In genomic region chr5:102742554-102743255, GRCm38 (mm10) we compare ENCODE assay signal across 23 mouse cellular contexts.
DNase-seq lines count a peak whose midpoint lies in the region; ATAC-seq and TF ChIP-seq lines count a peak whose summit lies in the region.
"Had no signal": no experiment of that assay in that cellular context is flagged by ENCODE, and none has a peak within 500 bp of the region (broad histone marks: within the 10 kb centered on the region; RNA-seq: fewer than 3 reads in every experiment).

No protein-coding gene starts in this region.

- peaks cover 11% of the 10 kb centered on the region; the same call in 1 of the 2 replicates for H3K4me1 ChIP-seq in embryonic facial prominence, embryonic 14.5 days (ENCODE audit: control insufficient read depth, insufficient read depth, low read length)
- no peaks in the 10 kb centered on the region for H3K4me1 ChIP-seq in embryonic facial prominence, embryonic 10.5 days
- peaks cover 22% of the 10 kb centered on the region for H3K4me1 ChIP-seq in kidney, embryonic 16.5 days (ENCODE audit: insufficient read depth, low read length)
- no peaks in the 10 kb centered on the region for H3K4me1 ChIP-seq in kidney, adult 2 months (ENCODE audit: control insufficient read depth, insufficient read depth, low read length)
- H3K4me1 ChIP-seq in lung, embryonic 15.5 days = peaks cover 15% of the 10 kb centered on the region; the same call in 1 of the 2 replicates
- H3K4me1 ChIP-seq in lung, adult 2 months (ENCODE audit: control insufficient read depth, insufficient read depth, low read length) = no peaks in the 10 kb centered on the region; the same call in 1 of the 2 replicates
- no peaks in the 10 kb centered on the region for H3K4me1 ChIP-seq in midbrain, embryonic 11.5 days (ENCODE audit: control insufficient read depth, insufficient read depth, low read length)
- no peaks in the 10 kb centered on the region for H3K4me1 ChIP-seq in midbrain, embryonic 13.5 days (replicated peaks)
- H3K4me1 ChIP-seq: hindbrain, embryonic 12.5 days had no signal

- 63% methylated on average over 5 of the region's 5 CpGs for WGBS in embryonic facial prominence, embryonic 14.5 days
- WGBS in embryonic facial prominence, embryonic 10.5 days = 79% methylated on average over 5 of the region's 5 CpGs
- WGBS in kidney, embryonic 16.5 days = 41% methylated on average over 5 of the region's 5 CpGs
- WGBS in kidney, adult 2 months = 58% methylated on average over 5 of the region's 5 CpGs
- 29% methylated on average over 5 of the region's 5 CpGs for WGBS in lung, embryonic 15.5 days
- WGBS in lung, adult 2 months = 45% methylated on average over 5 of the region's 5 CpGs
- WGBS in midbrain, embryonic 11.5 days = 70% methylated on average over 5 of the region's 5 CpGs
- 71% methylated on average over 5 of the region's 5 CpGs for WGBS in midbrain, embryonic 13.5 days

- H3K36me3 ChIP-seq in embryonic facial prominence, embryonic 14.5 days (ENCODE audit: control insufficient read depth, insufficient read depth, low read length) = no peaks in the 10 kb centered on the region
- H3K36me3 ChIP-seq in embryonic facial prominence, embryonic 10.5 days (replicated peaks) = no peaks in the 10 kb centered on the region
- H3K36me3 ChIP-seq in kidney, embryonic 16.5 days (ENCODE audit: insufficient read depth, low read length) = no peaks in the 10 kb centered on the region
- no peaks in the 10 kb centered on the region for H3K36me3 ChIP-seq in kidney, adult 2 months (ENCODE audit: control insufficient read depth, insufficient read depth, low read length)
- H3K36me3 ChIP-seq in lung, embryonic 15.5 days = no peaks in the 10 kb centered on the region
- no peaks in the 10 kb centered on the region for H3K36me3 ChIP-seq in midbrain, embryonic 11.5 days (ENCODE audit: control insufficient read depth, insufficient read depth, low read length)
- no peaks in the 10 kb centered on the region for H3K36me3 ChIP-seq in midbrain, embryonic 13.5 days
- H3K36me3 ChIP-seq: embryonic facial prominence, embryonic 15.5 days; hindbrain, embryonic 12.5 days had no signal

- no peaks in the 10 kb centered on the region for H3K27me3 ChIP-seq in embryonic facial prominence, embryonic 14.5 days (replicated peaks; ENCODE audit: control insufficient read depth, insufficient read depth, low read length)
- no peaks in the 10 kb centered on the region for H3K27me3 ChIP-seq in embryonic facial prominence, embryonic 10.5 days (replicated peaks; ENCODE audit: low read depth, poor library complexity, severe bottlenecking)
- no peaks in the 10 kb centered on the region for H3K27me3 ChIP-seq in kidney, embryonic 16.5 days (ENCODE audit: insufficient read depth, low read length)
- no peaks in the 10 kb centered on the region for H3K27me3 ChIP-seq in kidney, adult 2 months (replicated peaks; ENCODE audit: control insufficient read depth, insufficient read depth, low read length)
- H3K27me3 ChIP-seq in lung, embryonic 15.5 days = no peaks in the 10 kb centered on the region
- H3K27me3 ChIP-seq in midbrain, embryonic 11.5 days (ENCODE audit: control insufficient read depth, insufficient read depth, low read length) = no peaks in the 10 kb centered on the region
- H3K27me3 ChIP-seq in midbrain, embryonic 13.5 days = no peaks in the 10 kb centered on the region
- H3K27me3 ChIP-seq: embryonic facial prominence, embryonic 15.5 days; hindbrain, embryonic 12.5 days had no signal

- no peak for TF ChIP-seq CTCF in kidney, adult 2 months (conservative IDR thresholded peaks at IDR 0.05; ENCODE audit: insufficient read depth, insufficient read length, low read depth, low read length)
- no peak for TF ChIP-seq CTCF in lung, adult 2 months (IDR thresholded peaks at IDR 0.05; ENCODE audit: insufficient read depth, low read length)

- H3K4me3 ChIP-seq in embryonic facial prominence, embryonic 14.5 days (ENCODE audit: low read depth, low read length) = no peak overlapping the region
- H3K4me3 ChIP-seq in embryonic facial prominence, embryonic 10.5 days = no peak overlapping the region
- H3K4me3 ChIP-seq in kidney, embryonic 16.5 days (ENCODE audit: low read length) = no peak overlapping the region
- H3K4me3 ChIP-seq in kidney, adult 2 months (ENCODE audit: insufficient read depth, low read depth, low read length) = no peak overlapping the region
- no peak overlapping the region for H3K4me3 ChIP-seq in lung, embryonic 15.5 days
- no peak overlapping the region for H3K4me3 ChIP-seq in lung, adult 2 months (replicated peaks; ENCODE audit: extremely low read depth, low read depth, low read length)
- no peak overlapping the region for H3K4me3 ChIP-seq in midbrain, embryonic 11.5 days (ENCODE audit: low read depth, low read length)
- H3K4me3 ChIP-seq in midbrain, embryonic 13.5 days (replicated peaks) = no peak overlapping the region
- H3K4me3 ChIP-seq: embryonic facial prominence, embryonic 15.5 days; gastrocnemius, adult 2 months; hindbrain, embryonic 12.5 days had no signal

- peak; percentile 30; the same call in 1 of the 2 replicates for ATAC-seq in embryonic facial prominence, embryonic 14.5 days (ENCODE audit: low read depth)
- 0 out of 2 replicates have a peak, but pooled peaks have one; percentile 41 for ATAC-seq in kidney, embryonic 16.5 days (ENCODE audit: low FRiP score, low TSS enrichment)
- peak; percentile 37; the same call in 1 of the 2 replicates for ATAC-seq in lung, embryonic 15.5 days (ENCODE audit: borderline replicate concordance, extremely low read depth, low FRiP score, low TSS enrichment)
- no peak for ATAC-seq in midbrain, embryonic 11.5 days (ENCODE audit: low FRiP score)
- ATAC-seq in midbrain, embryonic 13.5 days = no peak
- ATAC-seq: activated CD4-positive, CD25-positive, alpha-beta regulatory T cell, adult 4 months; forebrain, embryonic 14.5 days; forebrain, postnatal 0 days had no signal

- no peak for TF ChIP-seq POLR2A in kidney, adult 2 months (IDR thresholded peaks at IDR 0.05; ENCODE audit: low read depth, low read length)
- no peak for TF ChIP-seq POLR2A in lung, adult 2 months (IDR thresholded peaks at IDR 0.05; ENCODE audit: borderline replicate concordance, extremely low read depth, low read depth, low read length)

- no peak overlapping the region for H3K27ac ChIP-seq in embryonic facial prominence, embryonic 14.5 days (replicated peaks; ENCODE audit: low read depth, low read length)
- no peak overlapping the region for H3K27ac ChIP-seq in embryonic facial prominence, embryonic 10.5 days (replicated peaks)
- H3K27ac ChIP-seq in kidney, embryonic 16.5 days (ENCODE audit: low read length) = peak overlapping the region; percentile 64
- no peak overlapping the region for H3K27ac ChIP-seq in kidney, adult 2 months (ENCODE audit: insufficient read depth, low read depth, low read length)
- 0 out of 2 replicates have a peak overlapping the region, but pooled peaks have one; percentile 8 for H3K27ac ChIP-seq in lung, embryonic 15.5 days
- no peak overlapping the region for H3K27ac ChIP-seq in midbrain, embryonic 11.5 days (ENCODE audit: low read depth, low read length)
- no peak overlapping the region for H3K27ac ChIP-seq in midbrain, embryonic 13.5 days
- H3K27ac ChIP-seq: embryonic facial prominence, embryonic 15.5 days; gastrocnemius, adult 2 months; hindbrain, embryonic 12.5 days had no signal

- H3K9me3 ChIP-seq in embryonic facial prominence, embryonic 14.5 days (ENCODE audit: control insufficient read depth, low read length) = no peaks in the 10 kb centered on the region
- no peaks in the 10 kb centered on the region for H3K9me3 ChIP-seq in embryonic facial prominence, embryonic 10.5 days
- no peaks in the 10 kb centered on the region for H3K9me3 ChIP-seq in kidney, embryonic 16.5 days (ENCODE audit: low read length)
- no peaks in the 10 kb centered on the region for H3K9me3 ChIP-seq in lung, embryonic 15.5 days
- H3K9me3 ChIP-seq in midbrain, embryonic 11.5 days (ENCODE audit: control insufficient read depth, low read length) = no peaks in the 10 kb centered on the region
- H3K9me3 ChIP-seq in midbrain, embryonic 13.5 days = no peaks in the 10 kb centered on the region
- H3K9me3 ChIP-seq: embryonic facial prominence, embryonic 15.5 days; hindbrain, embryonic 12.5 days had no signal

- DNase-seq in embryonic facial prominence, embryonic 14.5 days (ENCODE audit: low spot score) = no peak
- DNase-seq in embryonic facial prominence, embryonic 10.5 days (ENCODE audit: low spot score) = no peak
- no peak for DNase-seq in kidney, adult 2 months
- no peak for DNase-seq in lung, adult 2 months
- DNase-seq in midbrain, embryonic 11.5 days (ENCODE audit: low spot score, missing footprints) = peak; percentile 39
- DNase-seq: adrenal gland, adult 8-10 months; adrenal gland, postnatal 25 days; cerebellum, adult 11-12 months; cerebellum, adult 8-10 months; cerebellum, postnatal 10 days; cerebellum, postnatal 36 days; embryo, embryonic 11 days; forebrain, postnatal 0 days; gastrocnemius, adult 2 months; gastrocnemius, postnatal 14 days had no signal

- H3K9ac ChIP-seq in embryonic facial prominence, embryonic 14.5 days (ENCODE audit: low read depth, low read length) = no peak overlapping the region
- H3K9ac ChIP-seq in kidney, embryonic 16.5 days (replicated peaks; ENCODE audit: low read length) = no peak overlapping the region
- H3K9ac ChIP-seq in lung, embryonic 15.5 days = no peak overlapping the region
- no peak overlapping the region for H3K9ac ChIP-seq in midbrain, embryonic 11.5 days (ENCODE audit: low read length)
- H3K9ac ChIP-seq in midbrain, embryonic 13.5 days (replicated peaks) = no peak overlapping the region
- H3K9ac ChIP-seq: embryonic facial prominence, embryonic 15.5 days; forebrain, postnatal 0 days; hindbrain, embryonic 12.5 days had no signal

- no peak overlapping the region for H3K4me2 ChIP-seq in embryonic facial prominence, embryonic 14.5 days (ENCODE audit: low read depth, low read length)
- H3K4me2 ChIP-seq in kidney, embryonic 16.5 days (replicated peaks; ENCODE audit: low read depth, low read length) = no peak overlapping the region
- H3K4me2 ChIP-seq in lung, embryonic 15.5 days = no peak overlapping the region
- no peak overlapping the region for H3K4me2 ChIP-seq in midbrain, embryonic 11.5 days
- no peak overlapping the region for H3K4me2 ChIP-seq in midbrain, embryonic 13.5 days (replicated peaks)
- H3K4me2 ChIP-seq: embryonic facial prominence, embryonic 15.5 days; heart, embryonic 11.5 days; hindbrain, embryonic 12.5 days had no signal

Comparison
In these comparisons a context has a peak if more than half of its experiments do, and no peak if none do; other contexts are left out.
1. H3K27ac ChIP-seq: peak in kidney, embryonic 16.5 days (single experiment) and lung, embryonic 15.5 days (single experiment); none in embryonic facial prominence, embryonic 14.5 days (single experiment), embryonic facial prominence, embryonic 10.5 days (single experiment), kidney, adult 2 months (single experiment), midbrain, embryonic 11.5 days (single experiment) and midbrain, embryonic 13.5 days (single experiment).
2. ATAC-seq: peak in embryonic facial prominence, embryonic 14.5 days (single experiment), kidney, embryonic 16.5 days (single experiment) and lung, embryonic 15.5 days (single experiment); none in midbrain, embryonic 11.5 days (single experiment) and midbrain, embryonic 13.5 days (single experiment).